Mouse (Mus musculus): ENCODE measurements around the gene Sarnp. TPM values are rescaled to one million over a fixed set of nuclear protein-coding genes. Genes with fewer than 3 reads are reported as not detected.

The Sarnp gene
- polyA plus RNA-seq, 1 experiment from 2014 or later: 250 TPM

GRCm38 (mm10) chr10:128793258-128793657 lies 23.9 kb upstream of the Sarnp start:
- H3K4me3 ChIP-seq (ENCODE audit: low read depth, low read length): no peak overlapping the region
- DNase-seq (ENCODE audit: low spot score) (no peak), ATAC-seq (replicated peaks; ENCODE audit: low FRiP score) (no peak)
- WGBS: 94% methylated on average over 1 of the region's 1 CpGs
- no peak overlapping the region for H3K27ac ChIP-seq (ENCODE audit: low read depth, low read length)
- no peaks in the 10 kb centered on the region for H3K9me3 ChIP-seq (ENCODE audit: control insufficient read depth, low read length)
- no peaks in the 10 kb centered on the region for H3K36me3 ChIP-seq (ENCODE audit: control insufficient read depth, insufficient read depth, low read length)
- H3K27me3 ChIP-seq (replicated peaks; ENCODE audit: control insufficient read depth, insufficient read depth, low read length): no peaks in the 10 kb centered on the region
- no peak overlapping the region for H3K4me2 ChIP-seq
- no peak overlapping the region for H3K9ac ChIP-seq (ENCODE audit: low read depth, low read length)
- no peaks in the 10 kb centered on the region for H3K4me1 ChIP-seq (replicated peaks; ENCODE audit: control insufficient read depth, insufficient read depth, low read length)

GRCm38 (mm10) chr10:128794391-128794790 lies 22.7 kb upstream of the Sarnp start:
- ATAC-seq (replicated peaks; ENCODE audit: low FRiP score) (no peak), DNase-seq (ENCODE audit: low spot score) (no peak)
- Histone ChIP-seq H3K9me3 (ENCODE audit: control insufficient read depth, low read length) (no peaks in the 10 kb centered on the region), H3K27ac (ENCODE audit: low read depth, low read length) (no peak overlapping the region), H3K36me3 (ENCODE audit: control insufficient read depth, insufficient read depth, low read length) (0 out of 2 replicates have a peak, but pooled peaks cover 2% of the 10 kb centered on the region), H3K9ac (ENCODE audit: low read depth, low read length) (no peak overlapping the region), H3K4me2 (no peak overlapping the region), H3K4me3 (ENCODE audit: low read depth, low read length) (no peak overlapping the region), H3K27me3 (replicated peaks; ENCODE audit: control insufficient read depth, insufficient read depth, low read length) (no peaks in the 10 kb centered on the region), H3K4me1 (replicated peaks; ENCODE audit: control insufficient read depth, insufficient read depth, low read length) (no peaks in the 10 kb centered on the region)
- WGBS: 80% methylated on average over 5 of the region's 5 CpGs

GRCm38 (mm10) chr10:128795581-128795980 lies 21.6 kb upstream of the Sarnp start:
- DNase-seq (ENCODE audit: low spot score) (no peak), ATAC-seq (replicated peaks; ENCODE audit: low FRiP score) (no peak)
- WGBS: 95% methylated on average over 3 of the region's 3 CpGs
- no peaks in the 10 kb centered on the region for H3K27me3 ChIP-seq (replicated peaks; ENCODE audit: control insufficient read depth, insufficient read depth, low read length)
- no peaks in the 10 kb centered on the region for H3K9me3 ChIP-seq (ENCODE audit: control insufficient read depth, low read length)
- 0 out of 2 replicates have a peak, but pooled peaks cover 2% of the 10 kb centered on the region for H3K36me3 ChIP-seq (ENCODE audit: control insufficient read depth, insufficient read depth, low read length)
- H3K4me3 ChIP-seq (ENCODE audit: low read depth, low read length): no peak overlapping the region
- H3K27ac ChIP-seq (ENCODE audit: low read depth, low read length): no peak overlapping the region
- H3K9ac ChIP-seq (ENCODE audit: low read depth, low read length): no peak overlapping the region
- no peaks in the 10 kb centered on the region for H3K4me1 ChIP-seq (replicated peaks; ENCODE audit: control insufficient read depth, insufficient read depth, low read length)
- no peak overlapping the region for H3K4me2 ChIP-seq

- no peaks in the 10 kb centered on the region for H3K27me3 ChIP-seq (replicated peaks; ENCODE audit: control insufficient read depth, insufficient read depth, low read length)
- no peak overlapping the region for H3K9ac ChIP-seq (ENCODE audit: low read depth, low read length)
- DNase-seq (ENCODE audit: low spot score): no peak
- H3K36me3 ChIP-seq (ENCODE audit: control insufficient read depth, insufficient read depth, low read length): 0 out of 2 replicates have a peak, but pooled peaks cover 2% of the 10 kb centered on the region
- H3K4me2 ChIP-seq: no peak overlapping the region
- H3K4me1 ChIP-seq (replicated peaks; ENCODE audit: control insufficient read depth, insufficient read depth, low read length): peaks cover 3% of the 10 kb centered on the region
- no peak overlapping the region for H3K27ac ChIP-seq (ENCODE audit: low read depth, low read length)
- WGBS: 95% methylated on average over 8 of the region's 8 CpGs
- no peak overlapping the region for H3K4me3 ChIP-seq (ENCODE audit: low read depth, low read length)
- ATAC-seq (replicated peaks; ENCODE audit: low FRiP score): no peak
- H3K9me3 ChIP-seq (ENCODE audit: control insufficient read depth, low read length): no peaks in the 10 kb centered on the region
These were observed 18.5 kb upstream of the Sarnp start for GRCm38 (mm10) chr10:128798676-128799075.

- peaks cover 17% of the 10 kb centered on the region for H3K4me1 ChIP-seq (replicated peaks; ENCODE audit: control insufficient read depth, insufficient read depth, low read length)
- peaks cover 2% of the 10 kb centered on the region; the same call in 1 of the 2 replicates for H3K36me3 ChIP-seq (ENCODE audit: control insufficient read depth, insufficient read depth, low read length)
- DNase-seq (ENCODE audit: low spot score): no peak
- no peak overlapping the region for H3K27ac ChIP-seq (ENCODE audit: low read depth, low read length)
- ATAC-seq (replicated peaks; ENCODE audit: low FRiP score): no peak
- 83% methylated on average over 16 of the region's 16 CpGs for WGBS
- H3K4me2 ChIP-seq: no peak overlapping the region
- H3K9ac ChIP-seq (ENCODE audit: low read depth, low read length): no peak overlapping the region
- no peaks in the 10 kb centered on the region for H3K9me3 ChIP-seq (ENCODE audit: control insufficient read depth, low read length)
- no peak overlapping the region for H3K4me3 ChIP-seq (ENCODE audit: low read depth, low read length)
- no peaks in the 10 kb centered on the region for H3K27me3 ChIP-seq (replicated peaks; ENCODE audit: control insufficient read depth, insufficient read depth, low read length)
These were observed 15.1 kb upstream of the Sarnp start for GRCm38 (mm10) chr10:128801981-128802495.

- H3K9ac ChIP-seq (ENCODE audit: low read depth, low read length): no peak overlapping the region
- ATAC-seq (replicated peaks; ENCODE audit: low FRiP score) (no peak), DNase-seq (ENCODE audit: low spot score) (no peak)
- peaks cover 26% of the 10 kb centered on the region for H3K4me1 ChIP-seq (replicated peaks; ENCODE audit: control insufficient read depth, insufficient read depth, low read length)
- 60% methylated on average over 4 of the region's 4 CpGs for WGBS
- peak overlapping the region; percentile 65 for H3K4me2 ChIP-seq
- peak overlapping the region; percentile 69 for H3K4me3 ChIP-seq (ENCODE audit: low read depth, low read length)
- peaks cover 5% of the 10 kb centered on the region; the same call in 1 of the 2 replicates for H3K36me3 ChIP-seq (ENCODE audit: control insufficient read depth, insufficient read depth, low read length)
- H3K27ac ChIP-seq (ENCODE audit: low read depth, low read length): no peak overlapping the region
- H3K27me3 ChIP-seq (replicated peaks; ENCODE audit: control insufficient read depth, insufficient read depth, low read length): no peaks in the 10 kb centered on the region
- no peaks in the 10 kb centered on the region for H3K9me3 ChIP-seq (ENCODE audit: control insufficient read depth, low read length)
These were observed 14.2 kb upstream of the Sarnp start for GRCm38 (mm10) chr10:128802956-128803355.

GRCm38 (mm10) chr10:128803361-128803760 lies 13.8 kb upstream of the Sarnp start:
- WGBS: 18% methylated on average over 6 of the region's 6 CpGs
- H3K27me3 ChIP-seq (replicated peaks; ENCODE audit: control insufficient read depth, insufficient read depth, low read length): no peaks in the 10 kb centered on the region
- no peak for DNase-seq (ENCODE audit: low spot score)
- H3K4me3 ChIP-seq (ENCODE audit: low read depth, low read length): peak overlapping the region; percentile 69
- peaks cover 5% of the 10 kb centered on the region; the same call in 1 of the 2 replicates for H3K36me3 ChIP-seq (ENCODE audit: control insufficient read depth, insufficient read depth, low read length)
- no peak for ATAC-seq (replicated peaks; ENCODE audit: low FRiP score)
- no peaks in the 10 kb centered on the region for H3K9me3 ChIP-seq (ENCODE audit: control insufficient read depth, low read length)
- H3K9ac ChIP-seq (ENCODE audit: low read depth, low read length): peak overlapping the region; percentile 76; the same call in 1 of the 2 replicates
- H3K27ac ChIP-seq (ENCODE audit: low read depth, low read length): 0 out of 2 replicates have a peak overlapping the region, but pooled peaks have one; percentile 87
- peaks cover 26% of the 10 kb centered on the region for H3K4me1 ChIP-seq (replicated peaks; ENCODE audit: control insufficient read depth, insufficient read depth, low read length)
- peak overlapping the region; percentile 65 for H3K4me2 ChIP-seq

GRCm38 (mm10) chr10:128803771-128804270 lies 13.3 kb upstream of the Sarnp start, which contains the start of gene Dnajc14:
TSS of gene Dnajc14 (plus strand) at chr10:128804062.
- Histone ChIP-seq H3K4me1 (replicated peaks; ENCODE audit: control insufficient read depth, insufficient read depth, low read length) (peaks cover 31% of the 10 kb centered on the region), H3K27me3 (replicated peaks; ENCODE audit: control insufficient read depth, insufficient read depth, low read length) (no peaks in the 10 kb centered on the region), H3K27ac (ENCODE audit: low read depth, low read length) (peak within 1 kb of the TSS; percentile 87), H3K9me3 (ENCODE audit: control insufficient read depth, low read length) (no peaks in the 10 kb centered on the region), H3K4me3 (ENCODE audit: low read depth, low read length) (peak within 1 kb of the TSS; percentile 69), H3K4me2 (peak within 1 kb of the TSS; percentile 65), H3K36me3 (ENCODE audit: control insufficient read depth, insufficient read depth, low read length) (peaks cover 3% of the 10 kb centered on the region; the same call in 1 of the 2 replicates), H3K9ac (ENCODE audit: low read depth, low read length) (peak within 1 kb of the TSS; percentile 76)
- WGBS: 4% methylated on average over 14 of the region's 14 CpGs
- DNase-seq (ENCODE audit: low spot score): no peak
- no peak; the same call in 1 of the 2 replicates for ATAC-seq (replicated peaks; ENCODE audit: low FRiP score)
